Mouse (Mus musculus): ENCODE data around the gene Svbp. TPM values are rescaled to one million over a fixed set of nuclear protein-coding genes. Genes with fewer than 3 reads are reported as not detected.

The Svbp gene
- total and polyA plus RNA-seq, 2 experiments: 10.0 to 14.8 TPM

GRCm38 (mm10) chr4:119192757-119193156 is 2.3 kb upstream of the Svbp start:
- Histone ChIP-seq H3K27ac (replicated peaks; ENCODE audit: insufficient read depth, low read depth, low read length) (no peak overlapping the region), H3K4me1 (ENCODE audit: control insufficient read depth, insufficient read depth, low read length) (peaks cover 5% of the 10 kb centered on the region), H3K27me3 (ENCODE audit: control insufficient read depth, insufficient read depth, low read length) (no peaks in the 10 kb centered on the region), H3K36me3 (ENCODE audit: control insufficient read depth, insufficient read depth, low read length) (no peaks in the 10 kb centered on the region), H3K9ac (ENCODE audit: low read depth, low read length) (no peak overlapping the region), H3K4me3 (ENCODE audit: insufficient read depth, low read depth, low read length) (no peak overlapping the region), H3K79me2 (ENCODE audit: control insufficient read depth, insufficient read depth, low read length) (no peaks in the 10 kb centered on the region)
- no peak for DNase-seq (ENCODE audit: extremely low read depth, low read depth, low spot score)
- WGBS: 93% methylated on average over 4 of the region's 4 CpGs
- no peak for TF ChIP-seq CTCF (IDR thresholded peaks at IDR 0.05; ENCODE audit: low read depth, low read length)
- no peak for TF ChIP-seq POLR2A (IDR thresholded peaks at IDR 0.05; ENCODE audit: extremely low read depth, insufficient read depth, low read length)

GRCm38 (mm10) chr4:119195582-119196320 is 645 bp downstream of the Svbp start:
- no peak overlapping the region for H3K27ac ChIP-seq (replicated peaks; ENCODE audit: insufficient read depth, low read depth, low read length)
- 20% methylated on average over 18 of the region's 18 CpGs for WGBS
- DNase-seq (ENCODE audit: extremely low read depth, low read depth, low spot score): peak; percentile 15

GRCm38 (mm10) chr4:119198105-119198504 is 3.0 kb downstream of the Svbp start:
- no peak overlapping the region for H3K27ac ChIP-seq (replicated peaks; ENCODE audit: insufficient read depth, low read depth, low read length)
- 93% methylated on average over 6 of the region's 6 CpGs for WGBS

More at GRCm38 (mm10) chr4:119195582-119196320, 645 bp downstream of the Svbp start:
- H3K36me3 ChIP-seq (ENCODE audit: control insufficient read depth, insufficient read depth, low read length): no peaks in the 10 kb centered on the region
- H3K4me1 ChIP-seq (ENCODE audit: control insufficient read depth, insufficient read depth, low read length): peaks cover 5% of the 10 kb centered on the region
- peak overlapping the region; percentile 99 for H3K4me3 ChIP-seq (ENCODE audit: insufficient read depth, low read depth, low read length)
- peak overlapping the region; percentile 95 for H3K9ac ChIP-seq (ENCODE audit: low read depth, low read length)
- H3K27me3 ChIP-seq (ENCODE audit: control insufficient read depth, insufficient read depth, low read length): no peaks in the 10 kb centered on the region
- TF ChIP-seq POLR2A (IDR thresholded peaks at IDR 0.05; ENCODE audit: extremely low read depth, insufficient read depth, low read length) (no peak), CTCF (IDR thresholded peaks at IDR 0.05; ENCODE audit: low read depth, low read length) (no peak)
- H3K79me2 ChIP-seq (ENCODE audit: control insufficient read depth, insufficient read depth, low read length): no peaks in the 10 kb centered on the region

GRCm38 (mm10) chr4:119204672-119205071 is 9.6 kb downstream of the Svbp start:
- Histone ChIP-seq H3K9ac (ENCODE audit: low read depth, low read length) (no peak overlapping the region), H3K4me1 (ENCODE audit: control insufficient read depth, insufficient read depth, low read length) (no peaks in the 10 kb centered on the region), H3K36me3 (ENCODE audit: control insufficient read depth, insufficient read depth, low read length) (no peaks in the 10 kb centered on the region; the same call in 1 of the 2 replicates), H3K27me3 (ENCODE audit: control insufficient read depth, insufficient read depth, low read length) (no peaks in the 10 kb centered on the region), H3K79me2 (ENCODE audit: control insufficient read depth, insufficient read depth, low read length) (no peaks in the 10 kb centered on the region), H3K27ac (replicated peaks; ENCODE audit: insufficient read depth, low read depth, low read length) (no peak overlapping the region), H3K4me3 (ENCODE audit: insufficient read depth, low read depth, low read length) (no peak overlapping the region)
- DNase-seq (ENCODE audit: extremely low read depth, low read depth, low spot score): peak; percentile 44
- 26% methylated on average over 8 of the region's 8 CpGs for WGBS
- TF ChIP-seq CTCF (IDR thresholded peaks at IDR 0.05; ENCODE audit: low read depth, low read length): peak; percentile 93
- TF ChIP-seq POLR2A (IDR thresholded peaks at IDR 0.05; ENCODE audit: extremely low read depth, insufficient read depth, low read length): no peak

More at GRCm38 (mm10) chr4:119198105-119198504, 3.0 kb downstream of the Svbp start:
- H3K27me3 ChIP-seq (ENCODE audit: control insufficient read depth, insufficient read depth, low read length): no peaks in the 10 kb centered on the region
- H3K9ac ChIP-seq (ENCODE audit: low read depth, low read length): no peak overlapping the region
- H3K4me3 ChIP-seq (ENCODE audit: insufficient read depth, low read depth, low read length): no peak overlapping the region
- H3K36me3 ChIP-seq (ENCODE audit: control insufficient read depth, insufficient read depth, low read length): no peaks in the 10 kb centered on the region; the same call in 1 of the 2 replicates
- no peak for TF ChIP-seq CTCF (IDR thresholded peaks at IDR 0.05; ENCODE audit: low read depth, low read length)
- TF ChIP-seq POLR2A (IDR thresholded peaks at IDR 0.05; ENCODE audit: extremely low read depth, insufficient read depth, low read length): no peak
- DNase-seq (ENCODE audit: extremely low read depth, low read depth, low spot score): no peak
- H3K4me1 ChIP-seq (ENCODE audit: control insufficient read depth, insufficient read depth, low read length): peaks cover 5% of the 10 kb centered on the region
- no peaks in the 10 kb centered on the region for H3K79me2 ChIP-seq (ENCODE audit: control insufficient read depth, insufficient read depth, low read length)

GRCm38 (mm10) chr4:119216667-119217066 is 21.6 kb downstream of the Svbp start:
- WGBS: 76% methylated on average over 8 of the region's 8 CpGs
- H3K27ac ChIP-seq (replicated peaks; ENCODE audit: insufficient read depth, low read depth, low read length): no peak overlapping the region
- no peak for DNase-seq (ENCODE audit: extremely low read depth, low read depth, low spot score)
- H3K4me3 ChIP-seq (ENCODE audit: insufficient read depth, low read depth, low read length): no peak overlapping the region
- H3K36me3 ChIP-seq (ENCODE audit: control insufficient read depth, insufficient read depth, low read length): no peaks in the 10 kb centered on the region
- H3K9ac ChIP-seq (ENCODE audit: low read depth, low read length): no peak overlapping the region
- H3K79me2 ChIP-seq (ENCODE audit: control insufficient read depth, insufficient read depth, low read length): no peaks in the 10 kb centered on the region
- H3K4me1 ChIP-seq (ENCODE audit: control insufficient read depth, insufficient read depth, low read length): no peaks in the 10 kb centered on the region; the same call in 1 of the 2 replicates
- no peaks in the 10 kb centered on the region for H3K27me3 ChIP-seq (ENCODE audit: control insufficient read depth, insufficient read depth, low read length)
- TF ChIP-seq POLR2A (IDR thresholded peaks at IDR 0.05; ENCODE audit: extremely low read depth, insufficient read depth, low read length) (no peak), CTCF (IDR thresholded peaks at IDR 0.05; ENCODE audit: low read depth, low read length) (no peak)

GRCm38 (mm10) chr4:119218169-119218568 is 23.1 kb downstream of the Svbp start, which contains the start of gene Tmem269:
Tmem269 (minus strand) TSS chr4:119218217.
- no peak for DNase-seq (ENCODE audit: extremely low read depth, low read depth, low spot score)

More at GRCm38 (mm10) chr4:119218169-119218568, 23.1 kb downstream of the Svbp start, which contains the start of gene Tmem269:
- 20% methylated on average over 11 of the region's 11 CpGs for WGBS
- no peaks in the 10 kb centered on the region; the same call in 1 of the 2 replicates for H3K4me1 ChIP-seq (ENCODE audit: control insufficient read depth, insufficient read depth, low read length)
- TF ChIP-seq CTCF (IDR thresholded peaks at IDR 0.05; ENCODE audit: low read depth, low read length) (no peak), POLR2A (IDR thresholded peaks at IDR 0.05; ENCODE audit: extremely low read depth, insufficient read depth, low read length) (no peak)
- H3K27ac ChIP-seq (replicated peaks; ENCODE audit: insufficient read depth, low read depth, low read length): no peak within 1 kb of the TSS
- H3K79me2 ChIP-seq (ENCODE audit: control insufficient read depth, insufficient read depth, low read length): no peaks in the 10 kb centered on the region
- no peak within 1 kb of the TSS for H3K4me3 ChIP-seq (ENCODE audit: insufficient read depth, low read depth, low read length)
- no peak within 1 kb of the TSS for H3K9ac ChIP-seq (ENCODE audit: low read depth, low read length)
- H3K27me3 ChIP-seq (ENCODE audit: control insufficient read depth, insufficient read depth, low read length): no peaks in the 10 kb centered on the region
- H3K36me3 ChIP-seq (ENCODE audit: control insufficient read depth, insufficient read depth, low read length): no peaks in the 10 kb centered on the region

Data from liver, adult 2 months (tissue).